Comparison of ENCODE assay signal across 15 mouse cellular contexts in genomic region chr12:102432238-102432637, GRCm38 (mm10). TPM values are rescaled to one million over a fixed set of nuclear protein-coding genes. Genes with fewer than 3 reads are reported as not detected.
DNase-seq lines count a peak whose midpoint lies in the region; ATAC-seq and TF ChIP-seq lines count a peak whose summit lies in the region.
"Had no signal": no experiment of that assay in that cellular context is flagged by ENCODE, and none has a peak within 500 bp of the region (broad histone marks: within the 10 kb centered on the region; RNA-seq: fewer than 3 reads in every experiment).

No protein-coding gene starts in this region.

- H3K4me2 ChIP-seq in heart, embryonic 11.5 days: no peak overlapping the region
- H3K4me2 ChIP-seq: hindbrain, embryonic 12.5 days; limb, embryonic 13.5 days; neural tube, embryonic 12.5 days had no signal

- no peaks in the 10 kb centered on the region for H3K36me3 ChIP-seq in heart, embryonic 11.5 days (ENCODE audit: control insufficient read depth, insufficient read depth, low read length)
- H3K36me3 ChIP-seq: hindbrain, embryonic 12.5 days; limb, embryonic 13.5 days; neural tube, embryonic 12.5 days had no signal

- H3K4me1 ChIP-seq in heart, embryonic 11.5 days (ENCODE audit: control insufficient read depth, insufficient read depth, low read length): peaks cover 7% of the 10 kb centered on the region
- peaks cover 4% of the 10 kb centered on the region for H3K4me1 ChIP-seq in lung, adult 2 months (ENCODE audit: control insufficient read depth, insufficient read depth, low read length)
- H3K4me1 ChIP-seq: hindbrain, embryonic 12.5 days; neural tube, embryonic 12.5 days had no signal

- DNase-seq in heart, adult 18-20 months: no peak
- DNase-seq in lung, adult 18-20 months: peak; percentile 61 to 65
- DNase-seq in lung, adult 2 months: no peak
- DNase-seq in adrenal gland, postnatal 10 days: peak; percentile 64
- no peak for DNase-seq in liver
- DNase-seq in urinary bladder, postnatal 4 days (ENCODE audit: low spot score in 2 of 2): no peak
- DNase-seq: cerebellum, postnatal 14 days; gastrocnemius, postnatal 10 days; right cerebral cortex, postnatal 4 days had no signal

- no peaks in the 10 kb centered on the region for H3K27me3 ChIP-seq in heart, embryonic 11.5 days (ENCODE audit: control insufficient read depth, insufficient read depth, low read length)
- H3K27me3 ChIP-seq: hindbrain, embryonic 12.5 days; limb, embryonic 13.5 days; megakaryocyte, embryonic 14.5 days; neural tube, embryonic 12.5 days had no signal

- TF ChIP-seq CTCF in lung, adult 2 months (IDR thresholded peaks at IDR 0.05; ENCODE audit: insufficient read depth, low read length): no peak

- TF ChIP-seq POLR2A in lung, adult 2 months (IDR thresholded peaks at IDR 0.05; ENCODE audit: borderline replicate concordance, extremely low read depth, low read depth, low read length): no peak

- H3K9me3 ChIP-seq in heart, embryonic 11.5 days (replicated peaks; ENCODE audit: control insufficient read depth, low read length): no peaks in the 10 kb centered on the region
- H3K9me3 ChIP-seq: hindbrain, embryonic 12.5 days; limb, embryonic 13.5 days; megakaryocyte, embryonic 14.5 days; neural tube, embryonic 12.5 days had no signal

- ATAC-seq in heart, embryonic 11.5 days (replicated peaks; ENCODE audit: insufficient number of reproducible peaks, low FRiP score, low TSS enrichment): 0 out of 2 replicates have a peak, but pooled peaks have one; percentile 31

- H3K9ac ChIP-seq in heart, embryonic 11.5 days (ENCODE audit: low read depth, low read length): no peak overlapping the region
- H3K9ac ChIP-seq: hindbrain, embryonic 12.5 days; limb, embryonic 13.5 days; neural tube, embryonic 12.5 days had no signal

- 73% methylated on average over 12 of the region's 12 CpGs for WGBS in heart, embryonic 11.5 days (ENCODE audit: insufficient replicate concordance)
- WGBS in lung, adult 2 months: 61% methylated on average over 12 of the region's 12 CpGs

- no peak overlapping the region for H3K4me3 ChIP-seq in heart, embryonic 11.5 days (ENCODE audit: low read depth, low read length)
- no peak overlapping the region for H3K4me3 ChIP-seq in lung, adult 2 months (replicated peaks; ENCODE audit: extremely low read depth, low read depth, low read length)
- H3K4me3 ChIP-seq: hindbrain, embryonic 12.5 days; limb, embryonic 13.5 days; megakaryocyte, embryonic 14.5 days; neural tube, embryonic 12.5 days had no signal

- no peak overlapping the region for H3K27ac ChIP-seq in heart, embryonic 11.5 days (ENCODE audit: low read depth, low read length)
- H3K27ac ChIP-seq: hindbrain, embryonic 12.5 days; kidney, postnatal 0 days; limb, embryonic 13.5 days; neural tube, embryonic 12.5 days had no signal

RNA-seq across cellular contexts. Expression of gene Lgmn, which starts 7.4 kb away (rescaled TPM):
- 108 and 128 TPM in 2 replicates for polyA plus RNA-seq in heart, embryonic 11.5 days (2014; fragmentation: Nextera tagmentation; extraction: Ambion mirVana)
- total RNA-seq in heart, adult 18-20 months (2021): 10 to 100 TPM; 60.6 to 61.5 TPM
- polyA plus RNA-seq in lung, adult 2 months (2012; rRNA removed): 106 and 153 TPM in 2 replicates
- total RNA-seq in adrenal gland, postnatal 10 days (2021): 10 to 100 TPM; 88.5 to 88.9 TPM

RNA-seq across cellular contexts. Expression of gene Golga5, which starts 36.7 kb away (rescaled TPM):
- polyA plus RNA-seq in heart, embryonic 11.5 days (2014; fragmentation: Nextera tagmentation; extraction: Ambion mirVana): 24.9 and 32.8 TPM in 2 replicates
- 10 to 100 TPM; 25.7 to 28.3 TPM for total RNA-seq in heart, adult 18-20 months (2021)
- 10.0 and 11.9 TPM in 2 replicates for polyA plus RNA-seq in lung, adult 2 months (2012; rRNA removed)
- total RNA-seq in adrenal gland, postnatal 10 days (2021): 10 to 100 TPM; 35.4 to 36.2 TPM

Comparison
In these comparisons a context has a peak if more than half of its experiments do, and no peak if none do; other contexts are left out.
1. DNase-seq: peak in lung, adult 18-20 months (2 of 2) and adrenal gland, postnatal 10 days (single experiment); none in heart, adult 18-20 months (0 of 2), lung, adult 2 months (single experiment), liver (single experiment) and urinary bladder, postnatal 4 days (0 of 2).